Mouse (Mus musculus): ENCODE data around the gene Krtap9-5.

GRCm38 (mm10) chr11:99907620-99908019 lies 40.7 kb upstream of the Krtap9-5 start, which contains the start of gene Krtap31-1:
- no peak for TF ChIP-seq CTCF (IDR thresholded peaks at IDR 0.05; ENCODE audit: insufficient read depth, low read depth, low read length)
- no peak for TF ChIP-seq POLR2A (IDR thresholded peaks at IDR 0.05; ENCODE audit: insufficient read depth, low read depth, low read length)

Measured in olfactory bulb, adult 2 months (tissue).